Mouse (Mus musculus) erythroid progenitor cell, adult 5-6 weeks (primary cell): Measurements from ENCODE around the gene Tnpo3. TPM values are rescaled to one million over a fixed set of nuclear protein-coding genes. Genes with fewer than 3 reads are reported as not detected.

Experiments
- ATAC-seq: replicated peaks from 2 replicates; pipeline ENCODE4 v1.8.0; 2016; ENCODE audit warnings: moderate number of reproducible peaks, mild to moderate bottlenecking, moderate TSS enrichment, inconsistent platforms; ENCODE audit not compliant: poor library complexity, low FRiP score, severe bottlenecking
- total RNA-seq, 2 experiments: library from RNA; stranded (forward) in 1 of 2; stranded (reverse) in 1 of 2; fragments of 150-400 nt in 1 of 2; fragments of 186-747, 209-891 nt in 1 of 2; gene quantifications; 2 replicates each; pipeline versions ENCODE4 v1.2.3 to v1.2.4; 2015 to 2017; ENCODE audit warnings: low replicate concordance in 2 of 2

Tnpo3 gene
- total RNA-seq, 2 experiments from 2014 or later, result 50.4 to 105 TPM

DNA sequence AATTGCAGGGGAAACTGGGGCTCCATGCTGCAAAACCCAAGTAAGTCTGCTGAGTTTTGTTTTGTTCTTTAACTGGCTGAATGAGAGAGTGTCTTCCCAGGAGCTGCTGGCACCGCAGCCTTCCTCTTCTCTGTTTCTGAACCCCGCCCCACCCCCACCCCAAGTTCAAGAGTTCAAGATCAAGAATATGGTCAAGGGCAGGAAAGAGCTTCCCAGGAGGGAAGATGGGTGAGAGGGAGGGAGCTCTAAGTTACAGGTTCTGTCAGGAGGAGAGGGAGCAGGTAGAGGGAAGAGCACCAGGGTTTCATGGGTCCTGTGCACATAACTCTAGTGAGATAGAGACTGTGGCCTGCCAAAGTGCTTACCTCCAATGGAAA lies 80.3 kb downstream of the Tnpo3 start:
- ATAC-seq, result no peak

GRCm38 (mm10) chr6:29528561-29529443 lies 80.9 kb downstream of the Tnpo3 start:
- ATAC-seq, result no peak

DNA sequence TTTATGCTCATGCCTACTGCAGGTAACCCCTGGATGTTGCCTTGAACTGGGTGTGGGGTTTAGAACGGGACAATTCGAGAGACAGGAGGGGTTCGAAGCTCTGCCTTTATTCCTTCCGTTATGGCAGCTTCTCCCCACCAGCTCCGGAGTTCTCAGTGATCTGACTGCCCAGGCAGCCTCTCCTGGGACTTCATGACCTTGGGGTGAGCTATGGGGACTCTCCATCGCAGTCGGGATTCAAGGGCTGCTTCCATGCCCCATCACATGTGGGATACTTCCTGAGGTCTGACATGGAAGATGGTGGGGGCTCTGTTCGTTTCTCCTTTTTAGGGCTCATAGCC lies 81.6 kb downstream of the Tnpo3 start:
- ATAC-seq, result no peak

GRCm38 (mm10) chr6:29527361-29528164 lies 82.1 kb downstream of the Tnpo3 start:
- no peak for ATAC-seq

DNA sequence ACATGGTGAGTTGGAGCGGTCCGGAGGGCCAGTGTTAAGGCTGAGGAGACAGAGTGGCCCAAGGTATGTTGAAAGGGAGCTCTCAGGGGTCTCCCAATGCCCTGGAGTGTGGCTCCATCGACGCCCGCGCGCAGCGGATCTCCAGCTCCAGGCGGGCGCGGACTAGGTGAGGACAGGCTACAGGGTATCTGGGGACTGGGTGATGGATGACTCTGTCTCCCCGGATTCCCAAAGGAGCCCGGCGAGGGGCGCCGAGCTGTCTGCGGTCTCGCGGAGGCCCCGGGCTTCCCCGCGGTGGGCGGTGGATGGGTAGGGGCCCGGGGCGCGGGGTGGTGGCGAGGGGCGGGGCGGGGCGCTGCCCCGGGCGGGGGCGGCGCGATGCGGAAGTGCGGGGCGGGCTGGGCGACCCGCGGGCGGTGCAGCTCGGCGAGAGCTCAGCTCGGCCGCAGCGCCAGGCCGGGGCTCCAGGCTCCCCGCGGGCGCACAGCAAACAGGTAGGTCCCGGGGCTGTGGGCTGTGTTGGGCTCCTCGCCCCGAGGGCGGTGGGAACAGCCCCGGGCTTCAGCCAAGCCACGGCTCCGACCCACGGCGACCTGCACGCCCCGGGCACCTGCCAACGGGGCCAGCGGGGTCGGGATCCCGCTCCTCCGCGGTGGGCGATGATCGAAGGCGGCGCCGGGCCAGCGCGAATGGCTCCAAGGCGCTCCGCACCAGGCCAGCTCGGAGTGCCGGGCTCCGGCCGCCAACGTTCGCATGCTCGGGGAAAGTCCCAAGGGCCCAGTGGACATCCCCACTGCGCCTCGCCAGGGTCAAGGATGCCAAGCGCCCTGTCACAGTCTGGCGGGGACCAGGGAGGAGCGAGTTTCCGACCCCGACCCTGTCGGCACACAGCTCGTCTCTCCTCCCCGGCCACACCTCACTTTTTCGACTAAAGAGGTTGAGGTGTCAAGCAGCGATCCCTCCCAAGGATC lies 83.1 kb downstream of the Tnpo3 start, which contains the start of gene Irf5:
Irf5 (plus strand) TSS at position 345 of the 971 bp plus-strand sequence.
- no peak for ATAC-seq

DNA sequence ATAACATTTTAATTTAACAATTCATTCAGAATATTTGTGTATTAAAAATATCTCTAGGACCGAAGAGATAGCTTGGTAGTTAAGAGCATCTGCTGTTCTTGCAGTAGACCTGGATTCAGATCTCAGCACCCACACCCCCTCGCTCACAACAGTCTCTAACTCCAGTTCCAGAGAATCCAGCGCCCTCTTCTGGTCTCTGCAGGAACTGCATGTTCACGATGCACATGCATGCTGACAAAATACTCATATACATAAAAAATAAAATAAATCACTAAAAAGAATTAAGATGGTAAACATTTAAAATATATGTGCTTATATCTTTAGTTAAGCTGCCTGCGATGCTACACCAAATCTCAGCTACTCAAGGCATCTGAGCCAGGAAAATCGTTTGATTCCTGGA lies 84.4 kb downstream of the Tnpo3 start:
- ATAC-seq, result no peak

GRCm38 (mm10) chr6:29524034-29524489 lies 85.6 kb downstream of the Tnpo3 start:
- ATAC-seq, result no peak

- 0 out of 2 replicates have a peak, but pooled peaks have one; percentile 32 for ATAC-seq
Observed at GRCm38 (mm10) chr6:29523301-29524033, 86.2 kb downstream of the Tnpo3 start.

- no peak for ATAC-seq
Observed at GRCm38 (mm10) chr6:29522626-29523300, 86.9 kb downstream of the Tnpo3 start.

DNA sequence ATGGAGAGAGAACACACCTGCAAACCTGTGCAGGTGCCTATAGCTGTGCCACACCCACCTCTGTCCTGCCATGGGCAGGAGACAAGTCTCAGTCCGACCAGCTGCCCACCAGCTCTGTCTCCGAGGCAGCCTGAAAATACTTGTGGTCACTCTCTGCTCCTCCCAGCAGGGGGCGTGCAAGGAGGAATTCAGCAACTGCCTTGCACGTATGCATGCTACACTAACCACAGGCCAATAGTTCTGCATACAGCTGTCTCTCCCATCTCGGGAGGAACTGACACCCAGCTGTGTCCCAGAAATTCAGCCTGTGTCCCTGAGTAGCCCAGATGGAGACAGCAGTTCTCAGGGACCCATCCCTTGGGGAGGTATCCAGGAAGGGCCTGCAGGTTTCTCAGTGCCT lies 92.5 kb downstream of the Tnpo3 start:
- 0 out of 2 replicates have a peak, but pooled peaks have one; percentile 49 for ATAC-seq

- no peak for ATAC-seq
Observed at GRCm38 (mm10) chr6:29513284-29513683, 96.4 kb downstream of the Tnpo3 start.

DNA sequence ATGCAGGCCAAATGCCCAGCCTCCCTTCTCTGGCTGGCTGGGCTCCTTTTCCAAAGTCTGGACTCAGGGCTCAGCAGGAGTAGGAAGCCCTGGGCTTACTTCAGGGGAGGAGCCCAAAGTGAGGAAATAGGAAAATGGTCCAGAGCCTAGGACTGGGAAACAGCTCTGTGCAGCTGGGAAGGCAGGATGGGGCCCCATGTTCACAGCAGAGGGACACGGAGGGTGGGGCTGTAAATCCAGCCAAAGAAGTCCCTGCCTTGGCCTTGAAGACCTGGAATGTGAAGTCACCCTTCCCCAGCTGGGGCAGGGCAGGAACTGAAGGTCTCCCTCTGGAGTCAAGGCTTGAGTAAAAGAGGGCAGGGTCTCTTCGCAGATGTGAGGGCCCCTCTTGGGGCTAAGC lies 100.6 kb downstream of the Tnpo3 start:
- ATAC-seq, result no peak

DNA sequence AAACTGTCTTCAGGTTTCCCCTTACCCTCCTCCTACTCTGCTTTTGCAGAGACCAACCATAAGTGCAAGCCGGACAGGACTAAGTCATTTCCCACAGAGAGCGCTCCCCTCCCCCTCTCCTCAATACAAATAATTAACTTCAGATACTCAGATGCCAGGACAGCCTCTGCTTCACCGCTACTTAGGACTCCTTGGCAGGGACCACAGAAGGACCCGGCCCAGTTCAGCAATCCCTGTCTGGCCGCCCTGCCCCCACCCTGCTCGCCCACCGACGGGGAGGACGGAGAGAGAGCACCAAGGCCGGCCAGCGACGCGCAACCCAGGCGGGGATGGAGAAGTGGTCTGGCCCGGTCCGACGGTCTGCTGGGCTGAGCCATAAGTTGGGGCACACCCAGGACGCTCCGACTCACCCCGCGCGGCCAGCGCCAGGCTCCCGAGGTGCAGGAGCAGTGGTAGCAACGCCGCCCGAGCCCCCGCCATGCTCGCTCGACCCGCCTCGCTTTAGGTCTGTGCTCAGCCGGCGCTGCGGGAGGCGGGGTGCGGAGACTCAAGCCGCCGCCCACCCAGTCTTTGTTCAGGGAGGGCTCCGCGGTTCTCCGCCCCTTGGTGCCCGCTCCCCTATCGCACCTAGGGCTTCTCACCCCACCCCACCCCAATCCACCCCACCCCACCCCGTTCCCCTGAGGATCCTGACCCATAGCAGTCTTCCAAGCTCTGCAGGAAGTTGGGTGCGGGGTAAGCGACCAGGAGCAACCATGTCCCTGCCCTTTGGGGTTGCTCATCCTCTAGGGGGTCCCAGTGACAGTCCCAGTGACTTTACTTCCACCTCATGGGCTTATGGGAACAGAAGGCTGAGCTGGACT lies 102.0 kb downstream of the Tnpo3 start, which contains the start of gene Kcp:
Kcp (minus strand) TSS at position 506 of the 863 bp plus-strand sequence.
- no peak for ATAC-seq

DNA sequence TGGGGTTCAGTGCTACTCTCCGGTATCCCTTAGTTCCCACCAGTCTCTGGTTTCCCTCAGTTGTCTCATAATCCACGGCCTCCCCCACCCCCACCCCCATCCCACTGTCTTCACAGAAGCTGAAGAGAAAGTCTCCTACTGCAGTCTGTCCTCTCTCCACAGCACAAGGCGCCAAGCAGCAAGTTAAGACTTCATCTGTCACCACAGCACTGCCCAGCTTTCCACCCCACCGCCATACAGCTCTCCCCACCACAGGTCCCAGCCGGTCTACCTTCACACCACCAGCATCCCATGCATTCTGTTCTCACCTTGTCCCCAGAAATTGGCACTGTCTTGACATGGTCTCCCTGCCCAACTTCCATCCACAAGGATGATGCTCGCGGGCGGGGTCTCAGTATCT lies 102.9 kb downstream of the Tnpo3 start:
- ATAC-seq, result no peak

DNA sequence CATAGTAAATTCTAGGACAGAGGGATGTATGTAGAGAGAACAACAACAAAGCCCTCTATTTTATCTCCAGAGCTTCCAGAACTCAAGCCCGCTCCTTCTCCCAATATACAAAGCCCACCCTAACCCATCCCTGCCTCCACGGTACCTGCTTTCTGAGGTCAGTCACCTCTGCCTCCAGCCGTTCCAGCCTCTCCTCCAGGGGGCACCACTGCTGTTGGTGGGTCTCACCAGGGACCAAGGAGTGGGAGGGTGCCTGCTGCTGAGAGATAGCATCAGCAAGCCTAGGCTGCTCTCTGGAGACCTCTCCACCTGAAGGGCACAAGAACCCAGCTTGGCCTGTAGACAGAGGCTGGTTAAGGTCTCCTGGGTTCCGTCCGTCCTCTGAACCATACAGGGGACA lies 104.2 kb downstream of the Tnpo3 start:
- no peak for ATAC-seq

GRCm38 (mm10) chr6:29501599-29501998 lies 108.1 kb downstream of the Tnpo3 start:
- no peak for ATAC-seq

DNA sequence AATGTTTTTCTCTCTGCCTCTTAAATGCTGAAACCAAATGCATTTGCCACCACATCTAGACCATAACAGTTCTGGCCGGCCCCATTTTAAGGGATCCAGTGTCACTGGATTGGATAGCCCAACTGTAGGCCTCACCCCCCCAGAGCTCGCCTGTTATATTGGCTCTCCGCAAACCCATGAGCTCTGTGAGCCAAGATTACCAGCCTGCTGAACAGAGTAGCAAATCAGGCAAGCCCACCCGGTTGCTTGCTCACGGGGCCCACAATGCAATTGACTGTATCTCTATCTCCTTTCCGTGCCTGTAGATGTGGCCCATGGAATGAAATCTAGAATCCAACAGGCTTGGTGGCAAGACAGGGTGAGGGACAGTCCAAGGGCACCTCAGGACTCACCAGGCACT lies 108.9 kb downstream of the Tnpo3 start:
- no peak for ATAC-seq
